Mouse (Mus musculus) E14TG2a.4 (cell line): ENCODE measurements around the gene Dot1l.

Experiments used
- CTCF ChIP-seq: conservative IDR thresholded peaks from 2 replicates; pipeline ENCODE4 v1.5.1; 2014; ENCODE audit warnings: low read length
- NANOG ChIP-seq: IDR thresholded peaks from 2 replicates; pipeline ENCODE4 v1.6.1; 2014; ENCODE audit warnings: borderline replicate concordance, low read length, mixed read lengths
- POU5F1 ChIP-seq: IDR thresholded peaks from 2 replicates; pipeline ENCODE4 v1.6.1; 2014; ENCODE audit warnings: low read length, borderline replicate concordance

DNA sequence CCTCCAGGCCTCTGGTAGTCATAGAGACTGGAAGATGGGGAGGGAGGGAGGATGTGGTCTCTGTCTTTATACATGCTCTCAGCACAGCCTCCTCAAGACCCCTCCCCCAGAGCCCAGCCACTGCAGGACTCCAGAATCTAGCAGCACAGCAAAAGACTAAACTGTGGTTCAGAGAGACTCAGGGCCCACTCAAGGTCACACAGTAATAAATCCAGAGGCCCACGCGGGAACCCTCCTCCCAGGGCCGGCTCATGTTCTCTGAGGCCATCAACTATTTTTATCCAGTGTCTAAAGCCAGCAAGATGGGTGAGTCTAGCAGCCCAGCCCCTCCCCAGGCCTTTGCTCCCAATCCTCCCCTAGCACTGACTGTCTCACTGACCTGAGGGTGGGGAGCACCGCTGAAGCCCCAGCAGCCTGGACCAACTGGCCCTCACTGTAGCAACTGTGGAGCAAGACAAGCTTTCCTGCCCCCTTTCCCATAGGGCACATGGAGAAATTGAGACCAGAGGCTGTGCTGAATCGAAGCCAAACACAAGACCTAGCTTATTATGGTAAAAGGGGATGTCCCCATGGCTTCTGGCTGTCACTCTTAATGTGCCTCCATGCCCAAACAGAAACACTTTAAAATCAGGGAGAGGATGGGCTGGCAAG lies 57.5 kb downstream of the Dot1l start:
- TF ChIP-seq CTCF (no peak), POU5F1 (no peak), NANOG (no peak)
